Mouse (Mus musculus) neutrophil, adult 5-6 weeks (primary cell): ENCODE measurements around the gene Clnk. TPM values are rescaled to one million over a fixed set of nuclear protein-coding genes. Genes with fewer than 3 reads are reported as not detected.

Experiments
- total RNA-seq: library from RNA; stranded (forward); fragments of 200-1000 nt; gene quantifications from 2 replicates; pipeline ENCODE4 v1.2.3, GENCODE M21; 2017

Gene Clnk
- total RNA-seq, 1 experiment from 2014 or later: not detected

Other genes starting within 250 kb of the Clnk start
- 0.86 and 1.2 TPM in 2 replicates for gene Zfp518b, start 192.0 kb downstream of the Clnk start, total RNA-seq